Mouse (Mus musculus): ENCODE measurements at regions not wholly inside any gene's neighbourhood (a gene's known extent, or its start where the extent isn't known, plus 50 kb on each side); places are given as distances from the start of the nearest gene placed in this dataset.
A peak's percentile ranks its signal among the peaks of the same experiment; 100 is the strongest.

- no peak for DNase-seq
Observed at GRCm38 (mm10) chr15:61242161-61242681, 319.4 kb upstream of the A1bg start.

GRCm38 (mm10) chr15:61241741-61242140, 318.9 kb upstream of the A1bg start:
- DNase-seq, result no peak

GRCm38 (mm10) chr15:61240344-61240743, 317.5 kb upstream of the A1bg start:
- DNase-seq, result no peak

GRCm38 (mm10) chr15:61239414-61239813, 316.6 kb upstream of the A1bg start:
- DNase-seq, result no peak

- DNase-seq, result no peak
Observed at GRCm38 (mm10) chr15:61238996-61239395, 316.2 kb upstream of the A1bg start.

- no peak for DNase-seq
Observed at GRCm38 (mm10) chr15:61229579-61229978, 306.8 kb upstream of the A1bg start.

GRCm38 (mm10) chr15:61222923-61223322, 300.1 kb upstream of the A1bg start:
- no peak for DNase-seq

- DNase-seq, result no peak
Observed at GRCm38 (mm10) chr15:61210161-61210560, 287.3 kb upstream of the A1bg start.

- DNase-seq, result no peak
Observed at GRCm38 (mm10) chr15:61189981-61190380, 267.2 kb upstream of the A1bg start.

GRCm38 (mm10) chr15:61189481-61189880, 266.7 kb upstream of the A1bg start:
- DNase-seq, result no peak

GRCm38 (mm10) chr15:61184597-61184963, 261.8 kb upstream of the A1bg start:
- DNase-seq, result no peak

GRCm38 (mm10) chr15:61183751-61184596, 261.2 kb upstream of the A1bg start:
- DNase-seq, result no peak

GRCm38 (mm10) chr15:61183291-61183690, 260.5 kb upstream of the A1bg start:
- no peak for DNase-seq

GRCm38 (mm10) chr15:61168842-61169416, 246.1 kb upstream of the A1bg start:
- DNase-seq, result no peak

- no peak for DNase-seq
Observed at GRCm38 (mm10) chr15:61165050-61165449, 242.2 kb upstream of the A1bg start.

- no peak for DNase-seq
Observed at GRCm38 (mm10) chr15:61161397-61161796, 238.6 kb upstream of the A1bg start.

GRCm38 (mm10) chr15:61160666-61161065, 237.9 kb upstream of the A1bg start:
- DNase-seq, result no peak

- no peak for DNase-seq
Observed at GRCm38 (mm10) chr15:61159552-61159951, 236.7 kb upstream of the A1bg start.

GRCm38 (mm10) chr15:61158041-61158545, 235.3 kb upstream of the A1bg start:
- peak; percentile 7 for DNase-seq

GRCm38 (mm10) chr15:61157543-61157942, 234.7 kb upstream of the A1bg start:
- peak; percentile 84 for DNase-seq

- DNase-seq, result no peak
Observed at GRCm38 (mm10) chr15:61155530-61155929, 232.7 kb upstream of the A1bg start.

GRCm38 (mm10) chr15:61154166-61154565, 231.4 kb upstream of the A1bg start:
- DNase-seq, result no peak

GRCm38 (mm10) chr15:61142851-61143250, 220.0 kb upstream of the A1bg start:
- no peak for DNase-seq

GRCm38 (mm10) chr15:61139151-61139550, 216.3 kb upstream of the A1bg start:
- no peak for DNase-seq

Data from cerebellum, adult 9-10 months (tissue).